Mouse (Mus musculus): ENCODE data around the gene Crk. TPM values are rescaled to one million over a fixed set of nuclear protein-coding genes. Genes with fewer than 3 reads are reported as not detected.

Gene Crk
- total and polyA plus RNA-seq, 3 experiments: 37.8 to 44.6 (median 39.9) TPM

- Histone ChIP-seq H3K4me2 (ENCODE audit: insufficient read depth, low read depth, poor library complexity, severe bottlenecking) (peak overlapping the region; percentile 72), H3K79me2 (replicated peaks; ENCODE audit: control insufficient read depth, extremely low read depth, insufficient read depth, poor library complexity, severe bottlenecking) (no peaks in the 10 kb centered on the region), H3K27me3 (replicated peaks) (no peaks in the 10 kb centered on the region), H3K4me3 (replicated peaks in 1 of 3; ENCODE audit: low read depth in 2 of 3, low read length in 2 of 3, poor library complexity in 1 of 3) (peak overlapping the region; percentile 65 to 79 (median 68)), H3K4me1 (ENCODE audit: control insufficient read depth in 1 of 2, insufficient read depth in 2 of 2) (peaks cover 5 to 36% of the 10 kb centered on the region in 2 experiments; a peak in 3 of 4 replicates), H3K27ac (ENCODE audit: insufficient read depth, low read depth) (peak overlapping the region; percentile 29; the same call in 1 of the 2 replicates), H3K9me3 (replicated peaks; ENCODE audit: low read length) (no peaks in the 10 kb centered on the region), H3K36me3 (replicated peaks in 1 of 2; ENCODE audit: control insufficient read depth in 1 of 2, insufficient read depth in 1 of 2, low read length in 1 of 2) (peaks cover 45 to 71% of the 10 kb centered on the region in 2 experiments), H3K9ac (ENCODE audit: insufficient read depth, low read depth) (peak overlapping the region; percentile 91)
- DNase-seq (ENCODE audit: extremely low read depth): no peak
- TF ChIP-seq JUN (IDR thresholded peaks at IDR 0.05; ENCODE audit: insufficient read depth, low read depth, low read length) (no peak), CHD1 (IDR thresholded peaks at IDR 0.05; ENCODE audit: low read depth, low read length) (peak; percentile 92)
- in situ Hi-C loops (cut with MboI; ENCODE audit: low pct_ligation_motif_present, low pct_unique_long_range_greater_than_20kb, low sequenced_read_pairs) (no loop called here), dilution Hi-C loops (cut with MboI; ENCODE audit: extremely low pct_ligation_motif_present, extremely low pct_unique_long_range_greater_than_20kb, low sequenced_read_pairs) (no loop called here)
Observed at GRCm38 (mm10) chr11:75630098-75630497, 49.0 kb upstream of the Crk start.

- H3K4me2 ChIP-seq (ENCODE audit: insufficient read depth, low read depth, poor library complexity, severe bottlenecking): peak within 1 kb of the TSS; percentile 85
- dilution Hi-C loops (cut with MboI; ENCODE audit: extremely low pct_ligation_motif_present, extremely low pct_unique_long_range_greater_than_20kb, low sequenced_read_pairs) (no loop called here), in situ Hi-C loops (cut with MboI; ENCODE audit: low pct_ligation_motif_present, low pct_unique_long_range_greater_than_20kb, low sequenced_read_pairs) (no loop called here)
- TF ChIP-seq KAT2A (IDR thresholded peaks at IDR 0.05; ENCODE audit: insufficient replicate concordance, low read length): peak; percentile 49; the same call in 1 of the 2 replicates
- TF ChIP-seq MEF2A (IDR thresholded peaks at IDR 0.05; ENCODE audit: borderline replicate concordance, low read depth, low read length): peak; percentile 62; the same call in 1 of the 2 replicates
- TF ChIP-seq EP300 (IDR thresholded peaks at IDR 0.05; ENCODE audit: low read length): no peak
- TF ChIP-seq CTCF (conservative IDR thresholded peaks at IDR 0.05 in 1 of 2, IDR thresholded peaks at IDR 0.05 in 1 of 2; ENCODE audit: low read depth in 2 of 2, low read length in 2 of 2): no peak
- no peak for TF ChIP-seq RAD21 (IDR thresholded peaks at IDR 0.05; ENCODE audit: low read depth, low read length)
- peak; percentile 82; the same call in 1 of the 2 replicates for TF ChIP-seq E2F4 (IDR thresholded peaks at IDR 0.05; ENCODE audit: insufficient replicate concordance, low read depth, low read length)
- no peak for TF ChIP-seq UBTF (IDR thresholded peaks at IDR 0.05; ENCODE audit: low read depth, low read length)
- TF ChIP-seq JUN (IDR thresholded peaks at IDR 0.05; ENCODE audit: insufficient read depth, low read depth, low read length): no peak
- peak; percentile 71 for TF ChIP-seq IRF4 (IDR thresholded peaks at IDR 0.05; ENCODE audit: low read depth, low read length)
- no peak for TF ChIP-seq SMC3 (IDR thresholded peaks at IDR 0.05; ENCODE audit: low read depth, low read length)
- peak; percentile 36; the same call in 1 of the 2 replicates for TF ChIP-seq BHLHE40 (IDR thresholded peaks at IDR 0.05; ENCODE audit: low read depth, low read length)
- TF ChIP-seq USF2 (conservative IDR thresholded peaks at IDR 0.05; ENCODE audit: low read depth, low read length): no peak
- TF ChIP-seq ZKSCAN1 (IDR thresholded peaks at IDR 0.05; ENCODE audit: borderline replicate concordance, low read depth, low read length): no peak
- TF ChIP-seq HCFC1 (IDR thresholded peaks at IDR 0.05; ENCODE audit: low read depth, low read length): peak; percentile 83
- no peak for TF ChIP-seq CHD1 (IDR thresholded peaks at IDR 0.05; ENCODE audit: low read depth, low read length)
- no peak for TF ChIP-seq PAX5 (IDR thresholded peaks at IDR 0.05; ENCODE audit: low read length)
- no peak for TF ChIP-seq USF1 (IDR thresholded peaks at IDR 0.05; ENCODE audit: low read depth, low read length)
- peak; percentile 98 for TF ChIP-seq ELF1 (IDR thresholded peaks at IDR 0.05; ENCODE audit: low read depth, low read length)
- peak; percentile 98 for TF ChIP-seq NELFE (IDR thresholded peaks at IDR 0.05; ENCODE audit: low read depth, low read length)
- TF ChIP-seq SIN3A (IDR thresholded peaks at IDR 0.05; ENCODE audit: low read length): peak; percentile 97
- peak; percentile 88 for TF ChIP-seq MAX (IDR thresholded peaks at IDR 0.05; ENCODE audit: low read length)
- no peak for TF ChIP-seq MAZ (IDR thresholded peaks at IDR 0.05; ENCODE audit: low read depth, low read length)
- no peak for TF ChIP-seq ZNF384 (IDR thresholded peaks at IDR 0.05; ENCODE audit: low read depth, low read length)
- no peak for TF ChIP-seq RCOR1 (conservative IDR thresholded peaks at IDR 0.05; ENCODE audit: low read depth, low read length)
- TF ChIP-seq MAFK (IDR thresholded peaks at IDR 0.05; ENCODE audit: insufficient replicate concordance, low read length): no peak
- peak; percentile 93 for TF ChIP-seq TCF12 (IDR thresholded peaks at IDR 0.05; ENCODE audit: low read depth, low read length)
- no peak for TF ChIP-seq ZC3H11A (IDR thresholded peaks at IDR 0.05; ENCODE audit: low read depth, low read length)
- TF ChIP-seq POLR2AphosphoS2 (IDR thresholded peaks at IDR 0.05; ENCODE audit: low read depth, low read length): peak; percentile 96
- TF ChIP-seq ZMIZ1 (IDR thresholded peaks at IDR 0.05; ENCODE audit: low read depth, low read length): peak; percentile 95
- no peak for TF ChIP-seq MYC (IDR thresholded peaks at IDR 0.05; ENCODE audit: low read depth, low read length)
- peak; percentile 29; the same call in 1 of the 2 replicates for TF ChIP-seq ETS1 (conservative IDR thresholded peaks at IDR 0.05; ENCODE audit: low read depth, low read length)
Observed at GRCm38 (mm10) chr11:75630645-75631229, 48.3 kb upstream of the Crk start, which contains the start of gene Inpp5k. TSS of gene Inpp5k (plus strand) at chr11:75630988.

More at GRCm38 (mm10) chr11:75630645-75631229, 48.3 kb upstream of the Crk start, which contains the start of gene Inpp5k:
- peak within 1 kb of the TSS; percentile 61 for H3K27ac ChIP-seq (ENCODE audit: insufficient read depth, low read depth)
- H3K4me3 ChIP-seq (replicated peaks in 1 of 3; ENCODE audit: low read depth in 2 of 3, low read length in 2 of 3, poor library complexity in 1 of 3): peak within 1 kb of the TSS; percentile 68 to 81 (median 79)
- H3K27me3 ChIP-seq (replicated peaks): no peaks in the 10 kb centered on the region
- H3K79me2 ChIP-seq (replicated peaks; ENCODE audit: control insufficient read depth, extremely low read depth, insufficient read depth, poor library complexity, severe bottlenecking): no peaks in the 10 kb centered on the region
- H3K36me3 ChIP-seq (replicated peaks in 1 of 2; ENCODE audit: control insufficient read depth in 1 of 2, insufficient read depth in 1 of 2, low read length in 1 of 2): peaks cover 45 to 71% of the 10 kb centered on the region in 2 experiments
- peaks cover 5 to 38% of the 10 kb centered on the region in 2 experiments; a peak in 3 of 4 replicates for H3K4me1 ChIP-seq (ENCODE audit: control insufficient read depth in 1 of 2, insufficient read depth in 2 of 2)
- peak; percentile 98 for DNase-seq (ENCODE audit: extremely low read depth)
- no peaks in the 10 kb centered on the region for H3K9me3 ChIP-seq (replicated peaks; ENCODE audit: low read length)
- H3K9ac ChIP-seq (ENCODE audit: insufficient read depth, low read depth): peak within 1 kb of the TSS; percentile 91

All from CH12.LX (cell line).